Mouse (Mus musculus) lung, embryonic 14.5 days (tissue): ENCODE results near the gene Iqcj. TPM values are rescaled to one million over a fixed set of nuclear protein-coding genes. Genes with fewer than 3 reads are reported as not detected.

Source experiments
- ATAC-seq: fragments of 200-750 bp; cut with Nextera tagmentation; 2 replicates; pipeline ENCODE4 v1.8.0; 2017; ENCODE audit warnings: mild to moderate bottlenecking, moderate TSS enrichment, moderate library complexity; ENCODE audit not compliant: insufficient read depth
- DNase-seq: peaks from one replicate; pipeline ENCODE4 v3.0.0-alpha.2; 2015
- H3K27ac ChIP-seq: fragments of 300-500 bp; sonication (generic); 2 replicates; pipeline ENCODE4 v1.5.1; 2014; ENCODE audit warnings: low read depth, mild to moderate bottlenecking, moderate library complexity
- H3K27me3 ChIP-seq: fragments of 300-500 bp; sonication (generic); 2 replicates; pipeline ENCODE4 v1.6.1; 2014; ENCODE audit warnings: low read length, control low read depth; ENCODE audit not compliant: insufficient read depth
- H3K36me3 ChIP-seq: fragments of 300-500 bp; sonication (generic); 2 replicates; pipeline ENCODE4 v1.6.1; 2014; ENCODE audit warnings: control low read depth; ENCODE audit not compliant: insufficient read depth
- H3K4me1 ChIP-seq: fragments of 300-500 bp; sonication (generic); 2 replicates; pipeline ENCODE4 v1.6.1; 2014; ENCODE audit warnings: antibody characterized with exemption, control low read depth; ENCODE audit not compliant: insufficient read depth
- H3K4me2 ChIP-seq: fragments of 300-500 bp; sonication (generic); 2 replicates; pipeline ENCODE4 v1.6.1; 2014; ENCODE audit warnings: mild to moderate bottlenecking
- H3K4me3 ChIP-seq: fragments of 300-500 bp; sonication (generic); 2 replicates; pipeline ENCODE4 v1.5.1; 2014; ENCODE audit warnings: low read depth, low read length
- H3K9ac ChIP-seq: fragments of 300-500 bp; sonication (generic); 2 replicates; pipeline ENCODE4 v1.6.1; 2014
- H3K9me3 ChIP-seq: fragments of 300-500 bp; sonication (generic); 2 replicates; pipeline ENCODE4 v1.6.1; 2016; ENCODE audit warnings: low read depth, low read length, control low read depth
- CTCF ChIP-seq: IDR thresholded peaks from 2 replicates; pipeline ENCODE4 v1.5.1; 2016; ENCODE audit warnings: antibody characterized with exemption, low read depth
- WGBS: fragments of 180-500 bp; shearing (Covaris S2); extraction: QIAGEN DNeasy Blood & Tissue Kit; methylation state at CpG from one replicate; pipeline ENCODE4 v1.1.7; 2014; 5-methylcytosine and 5-hydroxymethylcytosine counted together
- polyA plus RNA-seq: library from polyadenylated mRNA; unstranded; fragments of >200 nt; fragmentation: Nextera tagmentation; extraction: Ambion mirVana; gene quantifications from 2 replicates; pipeline ENCODE4 v1.2.1, GENCODE M21; 2014

Gene Iqcj
- polyA plus RNA-seq, 1 experiment from 2014 or later, result not detected

DNA sequence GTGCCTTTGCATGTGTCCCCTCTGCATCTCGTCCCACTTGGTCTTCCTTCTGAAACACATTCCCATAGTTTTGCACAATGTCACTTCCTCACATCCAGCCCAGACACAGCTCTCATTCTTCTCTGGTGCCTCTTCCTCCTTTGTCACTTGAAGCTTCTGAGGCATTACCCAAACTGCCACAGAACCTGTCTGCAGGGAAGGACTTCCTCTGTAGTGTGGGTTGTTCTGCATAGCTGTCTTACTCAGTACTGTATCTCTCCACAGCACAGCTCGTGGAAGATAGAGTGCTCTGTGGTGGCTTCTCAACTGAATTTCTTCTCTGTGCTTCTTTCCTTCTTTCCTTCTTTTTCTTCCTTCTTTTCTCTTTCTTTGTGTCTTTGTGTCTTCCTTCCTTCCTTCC, 33.4 kb downstream of the Iqcj start:
- ATAC-seq (no peak), DNase-seq (no peak)
- Histone ChIP-seq H3K27me3 (no peaks in the 10 kb centered on the region), H3K9me3 (no peaks in the 10 kb centered on the region), H3K27ac (no peak overlapping the region), H3K4me3 (no peak overlapping the region), H3K36me3 (no peaks in the 10 kb centered on the region), H3K9ac (no peak overlapping the region), H3K4me2 (no peak overlapping the region), H3K4me1 (no peaks in the 10 kb centered on the region)
- no peak for TF ChIP-seq CTCF
- WGBS, result 59% methylated on average over 2 of the region's 2 CpGs

DNA sequence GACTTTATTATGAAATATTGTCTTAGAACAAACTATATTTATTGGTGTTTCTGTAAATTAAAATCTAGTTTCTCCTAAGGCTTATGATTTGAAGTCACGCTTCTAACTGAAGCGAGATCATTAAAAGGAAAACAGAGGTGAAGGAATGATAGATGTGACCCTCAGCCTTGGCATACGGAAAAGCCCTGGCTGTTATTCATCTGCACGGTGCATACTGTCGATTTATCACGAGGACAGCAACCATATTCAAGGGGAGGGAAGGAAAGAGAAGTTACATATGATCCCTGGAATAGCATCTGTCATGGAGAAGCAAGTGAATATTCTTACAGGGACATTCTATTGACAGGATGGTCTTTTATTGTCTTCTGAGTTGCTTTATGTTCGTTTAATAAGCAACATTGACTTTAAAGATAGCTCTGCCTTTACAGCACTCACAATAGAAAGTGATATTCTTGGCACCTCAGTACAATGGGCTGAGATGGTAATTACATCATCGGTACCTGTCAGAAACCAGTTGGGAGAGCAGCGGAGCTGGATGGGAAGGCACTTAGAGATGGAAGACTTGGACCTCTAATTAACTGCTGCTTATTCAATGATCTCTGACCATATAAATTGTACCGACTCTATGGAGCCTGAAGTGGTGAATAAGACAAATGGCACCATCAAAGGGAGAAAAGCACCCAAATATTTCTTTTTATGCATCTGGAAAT, 38.6 kb downstream of the Iqcj start:
- Histone ChIP-seq H3K27me3 (no peaks in the 10 kb centered on the region), H3K36me3 (no peaks in the 10 kb centered on the region), H3K4me2 (no peak overlapping the region), H3K27ac (no peak overlapping the region), H3K4me1 (no peaks in the 10 kb centered on the region), H3K4me3 (no peak overlapping the region), H3K9me3 (no peaks in the 10 kb centered on the region), H3K9ac (no peak overlapping the region)
- no peak for DNase-seq
- 76% methylated on average over 10 of the region's 10 CpGs for WGBS
- no peak for ATAC-seq
- TF ChIP-seq CTCF, result no peak

DNA sequence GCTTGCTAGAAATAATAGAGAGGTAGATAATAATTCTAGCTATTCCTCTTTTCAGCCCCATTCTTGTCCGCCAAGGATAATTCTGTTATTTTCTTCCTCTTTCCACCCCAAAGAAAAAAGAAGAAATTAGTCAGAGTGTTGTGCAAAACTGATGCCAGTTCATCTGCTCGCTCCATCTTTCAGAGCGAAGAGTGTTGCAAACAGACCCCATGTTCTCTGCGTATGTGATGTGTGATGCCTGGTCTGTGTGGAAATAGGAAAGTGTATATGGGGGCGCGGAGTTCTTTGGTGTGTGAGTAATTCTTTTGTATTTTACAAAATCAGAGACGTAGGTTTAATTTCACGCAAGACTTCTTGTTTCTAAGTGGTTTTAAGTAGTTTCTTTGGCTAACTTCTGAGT, 39.2 kb downstream of the Iqcj start:
- no peaks in the 10 kb centered on the region for H3K4me1 ChIP-seq
- H3K4me2 ChIP-seq, result no peak overlapping the region
- H3K9me3 ChIP-seq, result no peaks in the 10 kb centered on the region
- TF ChIP-seq CTCF, result no peak
- no peak overlapping the region for H3K4me3 ChIP-seq
- no peak overlapping the region for H3K9ac ChIP-seq
- H3K36me3 ChIP-seq, result no peaks in the 10 kb centered on the region
- DNase-seq, result no peak
- H3K27ac ChIP-seq, result no peak overlapping the region
- WGBS, result 88% methylated on average over 8 of the region's 8 CpGs
- H3K27me3 ChIP-seq, result no peaks in the 10 kb centered on the region
- no peak for ATAC-seq

DNA sequence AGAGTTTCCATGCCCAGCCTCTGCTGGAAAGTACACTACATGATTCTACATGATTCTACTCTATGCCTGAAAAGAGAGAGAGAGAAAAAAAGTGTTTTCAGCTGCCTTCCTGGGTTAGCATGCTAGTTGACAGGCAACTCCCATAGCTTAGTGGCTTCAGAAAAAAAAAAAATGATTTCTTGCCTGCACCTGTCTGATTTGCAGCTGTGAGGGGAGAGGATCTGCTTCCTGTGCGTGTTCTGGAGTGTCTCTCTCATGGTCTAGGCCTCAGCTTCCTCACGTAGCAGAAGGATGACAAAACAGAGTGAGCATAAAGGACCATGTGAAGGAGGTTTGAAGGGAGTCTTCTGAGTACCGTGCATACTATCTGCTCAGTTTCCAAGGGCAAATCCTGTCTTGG, 39.9 kb downstream of the Iqcj start:
- H3K9me3 ChIP-seq, result no peaks in the 10 kb centered on the region
- no peak overlapping the region for H3K9ac ChIP-seq
- WGBS, result 59% methylated on average over 3 of the region's 3 CpGs
- H3K27me3 ChIP-seq, result no peaks in the 10 kb centered on the region
- ATAC-seq (no peak), DNase-seq (no peak)
- H3K4me2 ChIP-seq, result no peak overlapping the region
- no peaks in the 10 kb centered on the region for H3K36me3 ChIP-seq
- no peak for TF ChIP-seq CTCF
- no peak overlapping the region for H3K27ac ChIP-seq
- no peaks in the 10 kb centered on the region for H3K4me1 ChIP-seq
- no peak overlapping the region for H3K4me3 ChIP-seq

DNA sequence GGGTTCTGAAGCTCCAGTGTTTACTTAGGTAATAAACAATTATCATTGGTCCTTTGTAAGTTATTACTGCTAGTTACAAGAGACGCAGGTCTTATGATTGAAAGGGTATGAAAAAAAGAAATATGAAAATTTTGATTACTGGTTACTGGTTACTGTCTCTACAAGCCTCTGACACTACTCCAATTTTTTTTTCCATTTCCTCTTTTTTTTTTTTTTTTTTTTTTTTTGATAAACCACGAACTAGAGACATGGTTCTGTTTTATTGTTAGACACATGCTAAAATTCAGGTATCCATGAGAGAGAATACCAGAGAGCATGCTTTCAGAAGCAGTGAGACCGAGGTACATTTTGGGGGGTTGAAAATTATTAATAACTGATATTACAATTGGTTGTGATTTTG, 43.8 kb downstream of the Iqcj start:
- Histone ChIP-seq H3K27ac (no peak overlapping the region), H3K9me3 (no peaks in the 10 kb centered on the region), H3K36me3 (no peaks in the 10 kb centered on the region), H3K27me3 (no peaks in the 10 kb centered on the region), H3K4me1 (no peaks in the 10 kb centered on the region), H3K4me3 (no peak overlapping the region), H3K9ac (no peak overlapping the region), H3K4me2 (no peak overlapping the region)
- DNase-seq (no peak), ATAC-seq (no peak)
- TF ChIP-seq CTCF, result no peak
- WGBS, result 59% methylated on average over 3 of the region's 3 CpGs

DNA sequence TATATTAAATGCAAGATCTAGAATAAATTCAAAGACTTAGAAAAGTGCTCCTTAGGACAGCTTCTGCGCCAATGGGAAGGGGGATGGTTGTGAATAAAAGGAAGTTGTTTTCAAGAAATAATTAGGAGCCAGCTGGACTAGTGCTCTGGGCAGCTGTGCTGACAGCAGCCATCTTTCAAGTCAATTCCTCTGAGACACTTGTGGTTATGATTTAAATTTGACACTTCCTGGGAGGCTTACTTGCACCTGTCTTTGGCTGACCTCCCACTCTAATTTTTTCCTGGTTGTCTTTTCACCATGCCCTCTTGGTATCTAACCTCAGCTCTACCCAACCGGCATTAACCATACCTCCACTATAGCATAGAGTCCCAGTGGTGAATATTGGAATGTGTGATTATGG, 55.0 kb downstream of the Iqcj start:
- ATAC-seq (no peak), DNase-seq (no peak)
- Histone ChIP-seq H3K4me1 (no peaks in the 10 kb centered on the region), H3K4me3 (no peak overlapping the region), H3K27ac (no peak overlapping the region), H3K9ac (no peak overlapping the region), H3K36me3 (no peaks in the 10 kb centered on the region), H3K4me2 (no peak overlapping the region), H3K9me3 (no peaks in the 10 kb centered on the region), H3K27me3 (no peaks in the 10 kb centered on the region)
- WGBS, result 72% methylated on average over 2 of the region's 2 CpGs
- TF ChIP-seq CTCF, result no peak

DNA sequence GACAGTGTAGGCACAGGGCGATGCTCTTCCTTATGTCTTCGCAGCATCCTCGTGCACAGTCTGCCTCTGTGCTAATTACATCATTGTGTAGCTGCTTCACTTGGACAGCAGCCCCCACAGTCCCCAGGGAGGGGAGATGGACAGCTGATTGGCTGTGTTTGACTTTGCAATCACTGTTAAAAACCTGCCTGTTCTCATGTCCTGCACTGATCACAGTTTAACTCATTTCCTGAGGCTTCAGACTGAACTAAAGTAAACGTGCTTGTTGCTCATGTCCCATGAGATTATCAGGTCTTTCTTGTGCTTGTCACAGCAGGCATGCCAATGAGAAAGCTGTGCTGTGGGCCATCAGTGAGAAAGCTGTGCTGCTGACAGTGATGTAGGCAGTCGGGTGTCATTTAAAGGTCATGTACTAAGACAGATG, 60.5 kb downstream of the Iqcj start:
- no peak for DNase-seq
- Histone ChIP-seq H3K9ac (no peak overlapping the region), H3K9me3 (no peaks in the 10 kb centered on the region), H3K27me3 (no peaks in the 10 kb centered on the region), H3K36me3 (no peaks in the 10 kb centered on the region), H3K4me2 (no peak overlapping the region), H3K4me1 (0 out of 2 replicates have a peak, but pooled peaks cover 2% of the 10 kb centered on the region), H3K4me3 (no peak overlapping the region), H3K27ac (no peak overlapping the region)
- WGBS, result 39% methylated on average over 5 of the region's 5 CpGs
- ATAC-seq, result no peak
- no peak for TF ChIP-seq CTCF
